Mouse (Mus musculus): ENCODE measurements around the gene D330020A13Rik.

Gene D330020A13Rik

GRCm38 (mm10) chr6:120294056-120294784 lies at the start of gene D330020A13Rik, which contains the start of gene B4galnt3:
Gene D330020A13Rik (plus strand): TSS chr6:120294364.
Gene B4galnt3 (minus strand): TSS chr6:120294559.
- DNase-seq (ENCODE audit: extremely low read depth, insufficient read length, low spot score) = no peak

GRCm38 (mm10) chr6:120246676-120247075 lies 47.5 kb upstream of the D330020A13Rik start:
- DNase-seq (ENCODE audit: extremely low read depth, insufficient read length, low spot score) = no peak

- no peak for DNase-seq (ENCODE audit: extremely low read depth, insufficient read length, low spot score)
Measured at GRCm38 (mm10) chr6:120249831-120250230, 44.3 kb upstream of the D330020A13Rik start.

- DNase-seq (ENCODE audit: extremely low read depth, insufficient read length, low spot score) = no peak
Measured at GRCm38 (mm10) chr6:120251010-120251409, 43.2 kb upstream of the D330020A13Rik start.

GRCm38 (mm10) chr6:120252741-120253140 lies 41.4 kb upstream of the D330020A13Rik start:
- no peak for DNase-seq (ENCODE audit: extremely low read depth, insufficient read length, low spot score)

GRCm38 (mm10) chr6:120254640-120255039 lies 39.5 kb upstream of the D330020A13Rik start:
- no peak for DNase-seq (ENCODE audit: extremely low read depth, insufficient read length, low spot score)

GRCm38 (mm10) chr6:120255144-120255543 lies 39.0 kb upstream of the D330020A13Rik start:
- no peak for DNase-seq (ENCODE audit: extremely low read depth, insufficient read length, low spot score)

GRCm38 (mm10) chr6:120255701-120256100 lies 38.5 kb upstream of the D330020A13Rik start:
- no peak for DNase-seq (ENCODE audit: extremely low read depth, insufficient read length, low spot score)

GRCm38 (mm10) chr6:120256431-120256935 lies 37.7 kb upstream of the D330020A13Rik start:
- no peak for DNase-seq (ENCODE audit: extremely low read depth, insufficient read length, low spot score)

- no peak for DNase-seq (ENCODE audit: extremely low read depth, insufficient read length, low spot score)
Measured at GRCm38 (mm10) chr6:120259481-120259880, 34.7 kb upstream of the D330020A13Rik start.

- no peak for DNase-seq (ENCODE audit: extremely low read depth, insufficient read length, low spot score)
Measured at GRCm38 (mm10) chr6:120262886-120263531, 31.2 kb upstream of the D330020A13Rik start.

GRCm38 (mm10) chr6:120263608-120264007 lies 30.6 kb upstream of the D330020A13Rik start:
- no peak for DNase-seq (ENCODE audit: extremely low read depth, insufficient read length, low spot score)

- DNase-seq (ENCODE audit: extremely low read depth, insufficient read length, low spot score) = peak; percentile 24
Measured at GRCm38 (mm10) chr6:120264151-120264550, 30.0 kb upstream of the D330020A13Rik start.

GRCm38 (mm10) chr6:120274181-120274580 lies 20.0 kb upstream of the D330020A13Rik start:
- no peak for DNase-seq (ENCODE audit: extremely low read depth, insufficient read length, low spot score)

- DNase-seq (ENCODE audit: extremely low read depth, insufficient read length, low spot score) = no peak
Measured at GRCm38 (mm10) chr6:120274887-120275286, 19.3 kb upstream of the D330020A13Rik start.

- peak; percentile 32 for DNase-seq (ENCODE audit: extremely low read depth, insufficient read length, low spot score)
Measured at GRCm38 (mm10) chr6:120275301-120275700, 18.9 kb upstream of the D330020A13Rik start.

- no peak for DNase-seq (ENCODE audit: extremely low read depth, insufficient read length, low spot score)
Measured at GRCm38 (mm10) chr6:120276874-120277449, 17.2 kb upstream of the D330020A13Rik start.

GRCm38 (mm10) chr6:120287279-120287678 lies 6.9 kb upstream of the D330020A13Rik start:
- DNase-seq (ENCODE audit: extremely low read depth, insufficient read length, low spot score) = no peak

- no peak for DNase-seq (ENCODE audit: extremely low read depth, insufficient read length, low spot score)
Measured at GRCm38 (mm10) chr6:120288541-120288940, 5.6 kb upstream of the D330020A13Rik start.

GRCm38 (mm10) chr6:120289430-120289829 lies 4.7 kb upstream of the D330020A13Rik start:
- no peak for DNase-seq (ENCODE audit: extremely low read depth, insufficient read length, low spot score)

GRCm38 (mm10) chr6:120291396-120292009 lies 2.7 kb upstream of the D330020A13Rik start:
- no peak for DNase-seq (ENCODE audit: extremely low read depth, insufficient read length, low spot score)

Measured in 3134 (cell line).